ENCODE assay signal across 11 mouse cellular contexts in the genomic region with DNA sequence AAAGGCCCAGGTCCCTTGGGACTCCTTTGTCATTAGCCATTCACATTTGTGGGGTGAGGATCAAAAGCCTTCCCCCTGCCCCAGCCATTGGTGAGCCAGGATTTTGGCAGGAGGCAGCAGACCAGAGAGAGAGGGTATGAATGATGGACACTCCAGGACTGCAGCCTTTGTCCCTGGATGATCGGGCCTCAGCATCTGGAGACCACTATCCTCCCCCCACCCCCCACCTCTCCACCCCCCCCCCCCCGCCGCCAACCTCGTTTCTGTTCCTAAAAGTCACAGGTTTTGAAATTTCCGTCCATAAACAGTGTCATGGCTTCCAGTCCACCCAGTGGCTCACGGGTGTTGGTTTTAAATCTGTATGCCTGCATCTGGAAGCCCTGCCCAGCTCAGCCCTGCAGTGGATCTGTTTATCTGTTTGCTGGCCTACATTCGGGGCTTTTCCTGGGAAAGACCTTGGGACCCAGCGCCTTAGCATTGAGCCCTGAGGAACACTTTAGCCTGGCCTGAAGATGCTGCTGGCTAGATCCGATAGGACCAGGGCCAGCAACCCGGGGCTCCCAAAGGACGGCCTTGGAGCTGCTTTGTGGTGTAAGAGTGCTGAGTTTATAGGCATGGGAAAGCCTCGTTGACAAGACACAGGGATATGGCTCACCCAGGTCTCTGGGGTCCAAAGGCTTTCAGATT. TPM values are rescaled to one million over a fixed set of nuclear protein-coding genes. Genes with fewer than 3 reads are reported as not detected.
A peak's percentile ranks its signal among the peaks of the same experiment; 100 is the strongest.
DNase-seq lines count a peak whose midpoint lies in the region; ATAC-seq and TF ChIP-seq lines count a peak whose summit lies in the region.
"Had no signal": no experiment of that assay in that cellular context is flagged by ENCODE, and none has a peak within 500 bp of the region (broad histone marks: within the 10 kb centered on the region; RNA-seq: fewer than 3 reads in every experiment).

No protein-coding gene starts in this region.

- no peaks in the 10 kb centered on the region for H3K27me3 ChIP-seq in forebrain, embryonic 10.5 days (ENCODE audit: poor library complexity, severe bottlenecking)
- no peaks in the 10 kb centered on the region for H3K27me3 ChIP-seq in hindbrain, embryonic 16.5 days (replicated peaks; ENCODE audit: control insufficient read depth, insufficient read depth, low read length)
- H3K27me3 ChIP-seq in neural tube, embryonic 14.5 days (ENCODE audit: control insufficient read depth, insufficient read depth, low read length) = no peaks in the 10 kb centered on the region
- no peaks in the 10 kb centered on the region for H3K27me3 ChIP-seq in kidney, adult 2 months (replicated peaks; ENCODE audit: control insufficient read depth, insufficient read depth, low read length)
- H3K27me3 ChIP-seq: liver, embryonic 12.5 days had no signal

- no peak for TF ChIP-seq POLR2A in kidney, adult 2 months (IDR thresholded peaks at IDR 0.05; ENCODE audit: low read depth, low read length)

- peak overlapping the region; percentile 89 for H3K27ac ChIP-seq in layer of hippocampus, adult 2 months
- peak overlapping the region; percentile 77 for H3K27ac ChIP-seq in forebrain, embryonic 10.5 days
- peak overlapping the region; percentile 74 for H3K27ac ChIP-seq in hindbrain, embryonic 16.5 days (ENCODE audit: low read depth, low read length)
- H3K27ac ChIP-seq in neural tube, embryonic 14.5 days (ENCODE audit: low read depth, low read length) = peak overlapping the region; percentile 41
- no peak overlapping the region for H3K27ac ChIP-seq in kidney, adult 2 months (ENCODE audit: insufficient read depth, low read depth, low read length)
- H3K27ac ChIP-seq: liver, embryonic 12.5 days had no signal

- H3K36me3 ChIP-seq in forebrain, embryonic 10.5 days (replicated peaks) = no peaks in the 10 kb centered on the region
- no peaks in the 10 kb centered on the region for H3K36me3 ChIP-seq in hindbrain, embryonic 16.5 days (ENCODE audit: control insufficient read depth, insufficient read depth, low read length)
- H3K36me3 ChIP-seq in neural tube, embryonic 14.5 days (ENCODE audit: control insufficient read depth, insufficient read depth, low read length) = no peaks in the 10 kb centered on the region
- H3K36me3 ChIP-seq in kidney, adult 2 months (ENCODE audit: control insufficient read depth, insufficient read depth, low read length) = no peaks in the 10 kb centered on the region
- H3K36me3 ChIP-seq: liver, embryonic 12.5 days had no signal

- 46% methylated on average over 12 of the region's 12 CpGs for WGBS in forebrain, embryonic 10.5 days
- WGBS in hindbrain, embryonic 16.5 days = 29% methylated on average over 12 of the region's 12 CpGs
- WGBS in neural tube, embryonic 14.5 days = 35% methylated on average over 12 of the region's 12 CpGs
- WGBS in kidney, adult 2 months = 77% methylated on average over 12 of the region's 12 CpGs

- no peak for TF ChIP-seq CTCF in layer of hippocampus, adult 2 months (conservative IDR thresholded peaks at IDR 0.05)
- TF ChIP-seq CTCF in kidney, adult 2 months (conservative IDR thresholded peaks at IDR 0.05; ENCODE audit: insufficient read depth, insufficient read length, low read depth, low read length) = no peak

- H3K4me1 ChIP-seq in forebrain, embryonic 10.5 days = peaks cover 31% of the 10 kb centered on the region
- peaks cover 25% of the 10 kb centered on the region for H3K4me1 ChIP-seq in hindbrain, embryonic 16.5 days (ENCODE audit: control insufficient read depth, insufficient read depth, low read depth, low read length)
- H3K4me1 ChIP-seq in neural tube, embryonic 14.5 days (ENCODE audit: control insufficient read depth, insufficient read depth, low read length) = peaks cover 28% of the 10 kb centered on the region
- no peaks in the 10 kb centered on the region for H3K4me1 ChIP-seq in kidney, adult 2 months (ENCODE audit: control insufficient read depth, insufficient read depth, low read length)

- H3K4me3 ChIP-seq in layer of hippocampus, adult 2 months = no peak overlapping the region
- no peak overlapping the region for H3K4me3 ChIP-seq in forebrain, embryonic 10.5 days
- no peak overlapping the region for H3K4me3 ChIP-seq in hindbrain, embryonic 16.5 days (ENCODE audit: low read length)
- no peak overlapping the region for H3K4me3 ChIP-seq in neural tube, embryonic 14.5 days (ENCODE audit: low read depth, low read length)
- no peak overlapping the region for H3K4me3 ChIP-seq in kidney, adult 2 months (ENCODE audit: insufficient read depth, low read depth, low read length)
- H3K4me3 ChIP-seq: liver, embryonic 12.5 days; megakaryocyte, embryonic 14.5 days had no signal

- no peak; the same call in 1 of the 2 replicates for ATAC-seq in hindbrain, embryonic 16.5 days
- peak; percentile 13; the same call in 1 of the 2 replicates for ATAC-seq in neural tube, embryonic 14.5 days (ENCODE audit: low read depth)
- ATAC-seq: liver, embryonic 12.5 days had no signal

- no peaks in the 10 kb centered on the region for H3K9me3 ChIP-seq in forebrain, embryonic 10.5 days
- H3K9me3 ChIP-seq in hindbrain, embryonic 16.5 days (ENCODE audit: control insufficient read depth, low read length) = no peaks in the 10 kb centered on the region
- H3K9me3 ChIP-seq in neural tube, embryonic 14.5 days (ENCODE audit: control insufficient read depth, low read length) = no peaks in the 10 kb centered on the region
- H3K9me3 ChIP-seq: liver, embryonic 12.5 days; megakaryocyte, embryonic 14.5 days had no signal

- H3K9ac ChIP-seq in hindbrain, embryonic 16.5 days (ENCODE audit: low read depth, low read length) = peak overlapping the region; percentile 32
- H3K9ac ChIP-seq in neural tube, embryonic 14.5 days (replicated peaks; ENCODE audit: low read depth, low read length) = no peak overlapping the region
- H3K9ac ChIP-seq: liver, embryonic 12.5 days had no signal

- DNase-seq in layer of hippocampus, adult 2 months (ENCODE audit: low spot score in 2 of 2) = no peak
- DNase-seq in layer of hippocampus, postnatal 14 days (ENCODE audit: low spot score in 2 of 2) = no peak
- DNase-seq in forebrain, embryonic 10.5 days (ENCODE audit: extremely low spot score, low spot score) = no peak
- DNase-seq in frontal cortex, adult 2 months (ENCODE audit: extremely low spot score in 1 of 2, low spot score in 1 of 2) = no peak
- no peak for DNase-seq in left cerebral cortex, adult 9 months (ENCODE audit: low spot score in 2 of 2)
- no peak for DNase-seq in kidney, adult 2 months
- DNase-seq: kidney, postnatal 36 days had no signal

- H3K4me2 ChIP-seq in hindbrain, embryonic 16.5 days (ENCODE audit: low read length) = no peak overlapping the region
- no peak overlapping the region for H3K4me2 ChIP-seq in neural tube, embryonic 14.5 days (ENCODE audit: low read depth, low read length)
- H3K4me2 ChIP-seq: liver, embryonic 12.5 days had no signal

RNA-seq across cellular contexts. Expression of a gene that starts 14.6 kb away (rescaled TPM):
- total RNA-seq in layer of hippocampus, adult 2 months (2021) = 10 to 100 TPM; 26.6 TPM
- 10 to 100 TPM; 15.1 to 23.4 TPM for total RNA-seq in layer of hippocampus, postnatal 14 days (2021)
- 16.0 and 17.9 TPM in 2 replicates for polyA plus RNA-seq in forebrain, embryonic 10.5 days (2016; fragmentation: Nextera tagmentation; extraction: Ambion mirVana)
- 9.3 and 11.1 TPM in 2 replicates for polyA plus RNA-seq in hindbrain, embryonic 16.5 days (2015; fragmentation: Nextera tagmentation; extraction: Ambion mirVana)
- 9.3 and 12.9 TPM in 2 replicates for polyA plus RNA-seq in neural tube, embryonic 14.5 days (2014; fragmentation: Nextera tagmentation; extraction: Ambion mirVana)
- polyA plus RNA-seq in frontal cortex, adult 2 months (2012; rRNA removed) = 13.6 and 15.4 TPM in 2 replicates
- polyA plus RNA-seq in kidney, adult 2 months (2012; rRNA removed) = 5.0 TPM in 2 replicates
